Mouse (Mus musculus): ENCODE measurements around the gene Polr2b. TPM values are rescaled to one million over a fixed set of nuclear protein-coding genes. Genes with fewer than 3 reads are reported as not detected.

Gene Polr2b
- total RNA-seq, 2 experiments from 2014 or later, result 46.6 to 51.7 TPM

DNA sequence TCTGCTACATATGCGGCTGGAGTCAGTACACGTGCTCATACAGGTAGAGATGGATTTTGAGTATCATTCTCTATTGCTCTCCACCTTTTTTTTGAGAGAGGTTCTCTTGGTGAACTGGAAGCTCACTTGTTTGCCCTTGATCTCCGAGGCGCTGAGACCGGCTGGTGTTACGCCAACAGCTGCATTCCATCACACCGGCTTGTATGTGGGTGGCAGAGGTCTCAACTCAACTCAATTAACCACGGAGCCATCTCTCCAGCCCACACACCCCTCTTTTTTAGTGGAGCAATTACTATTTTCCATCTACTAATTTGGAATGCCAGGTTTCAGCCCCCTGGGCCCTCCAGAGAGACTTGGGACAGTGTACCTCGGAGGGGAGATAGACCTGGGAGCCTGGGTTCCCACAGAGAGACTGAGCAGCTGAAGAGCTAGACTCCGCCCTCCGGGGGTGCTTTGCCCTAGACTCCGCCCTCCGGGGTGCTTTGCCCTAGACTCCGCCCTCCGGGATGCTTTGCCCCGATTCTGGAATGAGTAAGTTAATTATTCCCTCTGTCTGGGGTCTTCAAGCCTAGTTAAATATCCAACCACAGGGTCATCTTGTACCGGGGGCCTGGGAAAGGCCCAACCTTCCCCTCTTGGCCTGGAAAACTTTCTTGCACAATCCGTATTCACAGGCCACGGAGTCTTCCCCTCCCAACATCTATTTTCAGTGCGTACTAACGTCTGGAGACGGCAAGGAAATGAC is 47.6 kb downstream of the Polr2b start:
- no peak for DNase-seq (ENCODE audit: low spot score in 2 of 2)
- intact Hi-C loops (cut with DNase I), result no loop called here

- intact Hi-C loops (cut with DNase I), result no loop called here
- DNase-seq (ENCODE audit: low spot score in 2 of 2), result no peak
Measured at GRCm38 (mm10) chr5:77358347-77358746, 48.4 kb downstream of the Polr2b start.

GRCm38 (mm10) chr5:77359971-77360370 is 50.0 kb downstream of the Polr2b start:
- no peak for DNase-seq (ENCODE audit: low spot score in 2 of 2)
- intact Hi-C loops (cut with DNase I), result no loop called here

DNA sequence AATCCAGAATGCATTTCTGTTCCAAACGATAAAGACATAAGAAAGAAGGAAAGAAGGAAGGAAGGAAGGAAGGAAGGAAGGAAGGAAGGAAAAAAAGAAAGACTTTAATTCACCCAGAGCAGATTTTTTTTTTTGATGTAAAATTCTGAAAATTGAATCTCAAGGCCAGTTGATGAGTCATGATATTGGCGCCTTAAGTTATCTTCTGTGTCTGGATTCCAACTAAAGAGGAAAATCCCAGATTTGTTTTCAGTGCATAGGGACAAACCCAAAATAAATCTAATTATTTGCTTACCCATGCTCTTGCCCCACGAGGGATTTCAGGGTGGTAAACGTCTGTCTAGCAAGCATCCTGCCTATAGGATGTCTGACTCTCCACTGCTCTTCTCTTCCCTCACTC is 51.1 kb downstream of the Polr2b start:
- DNase-seq (ENCODE audit: low spot score in 2 of 2), result no peak
- intact Hi-C loops (cut with DNase I), result no loop called here

- intact Hi-C loops (cut with DNase I), result no loop called here
Measured at GRCm38 (mm10) chr5:77362120-77362519, 52.2 kb downstream of the Polr2b start.

DNA sequence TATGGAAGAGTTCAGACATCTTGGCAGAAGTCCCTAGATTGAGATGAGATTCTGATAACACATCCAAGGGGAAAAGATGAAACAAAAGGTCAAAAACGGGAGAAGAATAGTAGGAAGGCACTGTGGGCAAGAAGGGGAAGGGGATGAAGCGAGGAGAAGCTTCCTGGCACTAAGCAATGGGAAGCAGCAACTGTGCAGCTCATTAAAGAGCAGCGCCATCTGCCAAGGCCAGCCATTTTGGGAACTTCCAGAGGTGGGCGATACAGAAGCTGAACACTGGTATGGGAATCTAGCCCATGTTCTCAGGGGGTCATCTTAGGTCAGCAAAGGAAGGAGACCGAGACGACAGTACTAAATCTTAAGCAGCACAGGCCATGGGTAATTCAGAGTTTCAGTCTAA is 53.7 kb downstream of the Polr2b start:
- peak; percentile 44 to 55 for DNase-seq (ENCODE audit: low spot score in 2 of 2)
- intact Hi-C loops (cut with DNase I), result no loop called here

More at GRCm38 (mm10) chr5:77362120-77362519, 52.2 kb downstream of the Polr2b start:
- no peak for DNase-seq (ENCODE audit: low spot score in 2 of 2)

GRCm38 (mm10) chr5:77364443-77365038 is 54.6 kb downstream of the Polr2b start:
- intact Hi-C loops (cut with DNase I), result no loop called here
- DNase-seq (ENCODE audit: low spot score in 2 of 2), result no peak

GRCm38 (mm10) chr5:77366313-77366712 is 56.4 kb downstream of the Polr2b start:
- DNase-seq (ENCODE audit: low spot score in 2 of 2), result no peak
- intact Hi-C loops (cut with DNase I), result no loop called here

- no peak for DNase-seq (ENCODE audit: low spot score in 2 of 2)
- intact Hi-C loops (cut with DNase I), result no loop called here
Measured at GRCm38 (mm10) chr5:77367145-77367544, 57.2 kb downstream of the Polr2b start.

GRCm38 (mm10) chr5:77367682-77368081 is 57.7 kb downstream of the Polr2b start:
- intact Hi-C loops (cut with DNase I), result no loop called here
- no peak for DNase-seq (ENCODE audit: low spot score in 2 of 2)

- DNase-seq (ENCODE audit: low spot score in 2 of 2), result no peak
- intact Hi-C loops (cut with DNase I), result no loop called here
Measured at GRCm38 (mm10) chr5:77368194-77368593, 58.2 kb downstream of the Polr2b start.

- intact Hi-C loops (cut with DNase I), result no loop called here
- DNase-seq (ENCODE audit: low spot score in 2 of 2), result no peak
Measured at GRCm38 (mm10) chr5:77369394-77369793, 59.4 kb downstream of the Polr2b start.

DNA sequence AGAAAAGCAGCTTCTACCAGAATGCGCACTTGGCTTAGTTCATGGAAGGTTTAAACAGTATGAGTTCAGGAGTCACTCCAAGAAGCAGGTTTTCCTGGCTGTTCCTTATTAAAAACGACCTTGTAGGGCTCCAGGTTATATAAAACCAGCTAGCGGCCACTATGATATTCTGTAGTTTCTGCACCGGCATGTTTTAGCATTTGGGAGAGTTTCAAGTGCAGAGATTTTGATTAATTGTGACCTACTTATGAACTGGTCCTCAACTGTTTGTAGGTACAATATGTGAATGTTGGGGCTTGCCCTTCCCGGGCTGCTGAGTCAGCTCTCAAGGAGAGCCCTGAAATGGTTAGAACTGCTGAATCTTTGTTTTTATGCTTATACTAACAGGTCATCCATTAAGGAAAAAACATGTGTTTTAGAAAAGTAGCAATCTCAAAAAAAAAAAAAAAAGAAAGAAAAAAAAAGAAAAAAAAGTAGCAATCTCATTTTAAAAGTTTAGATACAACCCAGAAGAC is 60.5 kb downstream of the Polr2b start:
- intact Hi-C loops (cut with DNase I), result no loop called here
- no peak for DNase-seq (ENCODE audit: low spot score in 2 of 2)

- no peak for DNase-seq (ENCODE audit: low spot score in 2 of 2)
- intact Hi-C loops (cut with DNase I), result no loop called here
Measured at GRCm38 (mm10) chr5:77372242-77372641, 62.3 kb downstream of the Polr2b start.

GRCm38 (mm10) chr5:77372778-77373177 is 62.8 kb downstream of the Polr2b start:
- DNase-seq (ENCODE audit: low spot score in 2 of 2), result no peak
- intact Hi-C loops (cut with DNase I), result no loop called here

GRCm38 (mm10) chr5:77374945-77375344 is 65.0 kb downstream of the Polr2b start:
- no peak for DNase-seq (ENCODE audit: low spot score in 2 of 2)
- intact Hi-C loops (cut with DNase I), result no loop called here

DNA sequence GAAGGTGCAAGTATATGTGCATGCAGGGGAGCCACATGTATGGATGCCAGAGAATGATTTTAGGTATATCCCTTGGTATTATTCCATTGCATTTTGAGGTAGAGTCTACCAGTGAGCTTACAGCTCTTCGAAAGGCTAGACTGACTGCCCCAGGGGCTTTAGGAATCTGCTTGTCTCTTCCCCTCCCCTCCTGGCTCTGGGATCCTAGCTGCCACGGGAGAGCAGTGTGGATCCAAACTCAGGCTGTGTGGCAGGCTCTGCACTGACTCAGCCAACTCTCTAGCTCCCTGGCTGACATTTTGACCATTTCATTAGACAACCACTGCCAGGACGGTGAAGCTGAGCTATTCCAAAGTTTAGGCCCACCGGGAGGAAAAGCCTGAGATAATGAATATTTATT is 65.6 kb downstream of the Polr2b start:
- intact Hi-C loops (cut with DNase I), result no loop called here
- no peak for DNase-seq (ENCODE audit: low spot score in 2 of 2)

- no peak for DNase-seq (ENCODE audit: low spot score in 2 of 2)
Measured at GRCm38 (mm10) chr5:77378027-77378426, 68.1 kb downstream of the Polr2b start.

GRCm38 (mm10) chr5:77379434-77380135 is 69.6 kb downstream of the Polr2b start:
- intact Hi-C loops (cut with DNase I), result no loop called here
- no peak for DNase-seq (ENCODE audit: low spot score in 2 of 2)

More at GRCm38 (mm10) chr5:77378027-77378426, 68.1 kb downstream of the Polr2b start:
- intact Hi-C loops (cut with DNase I), result no loop called here

DNA sequence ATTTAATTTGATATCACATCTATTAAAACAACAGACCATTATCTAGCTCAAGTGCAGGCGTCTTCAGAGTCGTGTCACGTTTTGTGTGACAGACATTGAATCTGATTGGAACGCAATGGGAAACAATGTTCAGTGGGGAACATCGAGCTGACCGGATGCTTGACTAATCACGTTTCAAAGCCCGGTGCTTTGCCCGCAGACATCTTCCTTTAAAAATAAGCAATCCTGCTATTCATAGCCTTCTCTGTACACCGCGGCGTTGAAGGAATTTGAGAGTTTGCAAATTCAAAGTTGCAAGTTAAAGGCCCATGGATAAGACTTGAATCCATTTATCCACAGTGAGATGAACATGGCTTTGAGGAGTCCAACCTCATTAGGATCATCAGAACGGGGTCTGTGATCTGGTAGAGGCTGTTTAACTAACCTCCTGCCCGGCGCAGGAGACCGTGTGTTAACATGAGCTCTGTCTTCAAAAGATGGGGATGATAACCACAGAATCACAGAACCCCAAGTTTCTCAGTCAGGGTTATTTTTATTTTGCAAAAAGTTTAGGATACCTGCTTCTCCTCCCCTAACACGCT is 70.5 kb downstream of the Polr2b start:
- no peak for DNase-seq (ENCODE audit: low spot score in 2 of 2)
- intact Hi-C loops (cut with DNase I), result no loop called here

Measured in left cerebral cortex, postnatal 14 days (tissue).